Mouse (Mus musculus) layer of hippocampus, postnatal 25 days (tissue): ENCODE data around the gene S1pr1. TPM values are rescaled to one million over a fixed set of nuclear protein-coding genes. Genes with fewer than 3 reads are reported as not detected.

Experiments
- DNase-seq, 2 experiments: peaks; one replicate each; pipeline ENCODE4 v3.0.0; 2022; ENCODE audit warnings: mixed read lengths in 2 of 2, low spot score in 1 of 2; ENCODE audit errors: extremely low spot score in 1 of 2
- total RNA-seq, 2 experiments: library from RNA; stranded (reverse); gene quantifications; 2 replicates each; pipeline ENCODE4 v1.2.3; 2021

The S1pr1 gene
- 10 to 100 TPM; 94.9 to 95.2 TPM for total RNA-seq

- peak; percentile 45 to 47 for DNase-seq
Measured at GRCm38 (mm10) chr3:115714671-115715651, at the start of gene S1pr1. TSS of gene S1pr1 (minus strand) at chr3:115715072.

GRCm38 (mm10) chr3:115763292-115763691 lies 48.4 kb upstream of the S1pr1 start:
- no peak for DNase-seq

GRCm38 (mm10) chr3:115762841-115763240 lies 48.0 kb upstream of the S1pr1 start:
- DNase-seq: no peak

GRCm38 (mm10) chr3:115759659-115760058 lies 44.8 kb upstream of the S1pr1 start:
- no peak for DNase-seq

- DNase-seq: no peak
Measured at GRCm38 (mm10) chr3:115758455-115758912, 43.6 kb upstream of the S1pr1 start.

- no peak for DNase-seq
Measured at GRCm38 (mm10) chr3:115754466-115754865, 39.6 kb upstream of the S1pr1 start.

- no peak for DNase-seq
Measured at GRCm38 (mm10) chr3:115750369-115750768, 35.5 kb upstream of the S1pr1 start.

GRCm38 (mm10) chr3:115748289-115748989 lies 33.6 kb upstream of the S1pr1 start:
- no peak for DNase-seq

GRCm38 (mm10) chr3:115746511-115746910 lies 31.6 kb upstream of the S1pr1 start:
- no peak for DNase-seq

GRCm38 (mm10) chr3:115745088-115745487 lies 30.2 kb upstream of the S1pr1 start:
- no peak for DNase-seq

- no peak for DNase-seq
Measured at GRCm38 (mm10) chr3:115738524-115738923, 23.7 kb upstream of the S1pr1 start.

- DNase-seq: peak in 1 of 2 experiments; percentile 23
Measured at GRCm38 (mm10) chr3:115737785-115738318, 23.0 kb upstream of the S1pr1 start.

GRCm38 (mm10) chr3:115735540-115735939 lies 20.7 kb upstream of the S1pr1 start:
- DNase-seq: no peak

- no peak for DNase-seq
Measured at GRCm38 (mm10) chr3:115734841-115735240, 20.0 kb upstream of the S1pr1 start.

- no peak for DNase-seq
Measured at GRCm38 (mm10) chr3:115730336-115730735, 15.5 kb upstream of the S1pr1 start.

- no peak for DNase-seq
Measured at GRCm38 (mm10) chr3:115729187-115729586, 14.3 kb upstream of the S1pr1 start.

GRCm38 (mm10) chr3:115728211-115728610 lies 13.3 kb upstream of the S1pr1 start:
- no peak for DNase-seq

- DNase-seq: no peak
Measured at GRCm38 (mm10) chr3:115718886-115719285, 4.0 kb upstream of the S1pr1 start.

GRCm38 (mm10) chr3:115715900-115716515 lies 1.1 kb upstream of the S1pr1 start:
- DNase-seq: no peak

GRCm38 (mm10) chr3:115714049-115714435 lies 830 bp downstream of the S1pr1 start:
- DNase-seq: no peak
